Mouse (Mus musculus) olfactory bulb, adult 2 months (tissue): ENCODE data around the gene Glycam1.

Source experiments
- CTCF ChIP-seq: fragments of 200-500 bp; IDR thresholded peaks from 2 replicates; pipeline ENCODE4 v1.5.1; 2012; ENCODE audit warnings: low read depth, mild to moderate bottlenecking, low read length, moderate library complexity; ENCODE audit not compliant: insufficient read depth
- POLR2A ChIP-seq: fragments of 200-500 bp; IDR thresholded peaks from 2 replicates; pipeline ENCODE4 v1.6.1; 2012; ENCODE audit warnings: mild to moderate bottlenecking, low read depth, low read length, moderate library complexity; ENCODE audit not compliant: insufficient read depth

DNA sequence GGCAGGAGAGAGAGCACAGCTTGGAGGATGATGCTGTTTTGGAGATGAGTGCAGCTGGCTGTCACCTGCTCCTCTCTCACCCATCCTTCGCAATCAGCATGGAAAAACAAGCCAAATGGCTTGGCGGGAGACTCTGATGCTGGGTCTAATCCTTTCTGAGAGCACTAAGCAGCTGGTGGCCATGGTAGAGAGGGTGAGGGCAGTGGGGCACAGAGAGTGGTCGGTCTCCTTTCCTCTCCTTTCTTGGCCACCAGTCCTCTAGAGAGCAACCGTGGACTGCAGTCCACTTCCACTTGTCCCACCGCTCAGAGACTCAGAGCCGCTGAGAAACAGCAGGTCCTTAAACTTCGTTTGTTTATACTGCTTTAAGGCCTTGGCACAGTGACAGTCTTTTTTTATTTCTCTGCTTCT, 51.3 kb downstream of the Glycam1 start:
- TF ChIP-seq CTCF (no peak), POLR2A (no peak)
